Mouse (Mus musculus) heart, adult 9 months (tissue): ENCODE measurements around the gene Tnip3.
A peak's percentile ranks its signal among the peaks of the same experiment; 100 is the strongest.

Source experiments
- DNase-seq, 2 experiments: peaks; one replicate each; pipeline ENCODE4 v3.0.0; 2022; ENCODE audit warnings: low spot score in 2 of 2

The Tnip3 gene

GRCm38 (mm10) chr6:65525192-65525591, at the start of gene Tnip3:
TSS of gene Tnip3 (plus strand) at chr6:65525313.
- peak in 1 of 2 experiments; percentile 14 for DNase-seq

GRCm38 (mm10) chr6:65498786-65499185, 26.3 kb upstream of the Tnip3 start:
- DNase-seq, result no peak

GRCm38 (mm10) chr6:65510051-65510669, 15.0 kb upstream of the Tnip3 start:
- DNase-seq, result peak; percentile 33 to 65

GRCm38 (mm10) chr6:65513813-65514212, 11.3 kb upstream of the Tnip3 start:
- no peak for DNase-seq

GRCm38 (mm10) chr6:65516759-65517158, 8.4 kb upstream of the Tnip3 start:
- DNase-seq, result no peak

- DNase-seq, result peak in 1 of 2 experiments; percentile 30
These were observed 4.3 kb upstream of the Tnip3 start for GRCm38 (mm10) chr6:65520821-65521220.

GRCm38 (mm10) chr6:65527892-65528291, 2.8 kb downstream of the Tnip3 start:
- DNase-seq, result peak; percentile 27 to 50

- DNase-seq, result no peak
These were observed 6.2 kb downstream of the Tnip3 start for GRCm38 (mm10) chr6:65531232-65531848.

GRCm38 (mm10) chr6:65533687-65534086, 8.6 kb downstream of the Tnip3 start:
- no peak for DNase-seq

GRCm38 (mm10) chr6:65537327-65537884, 12.3 kb downstream of the Tnip3 start:
- DNase-seq, result peak; percentile 23 to 34

GRCm38 (mm10) chr6:65538022-65538652, 13.0 kb downstream of the Tnip3 start:
- no peak for DNase-seq

GRCm38 (mm10) chr6:65538921-65539320, 13.8 kb downstream of the Tnip3 start:
- DNase-seq, result no peak

GRCm38 (mm10) chr6:65540138-65540537, 15.0 kb downstream of the Tnip3 start:
- DNase-seq, result no peak

GRCm38 (mm10) chr6:65541094-65541493, 16.0 kb downstream of the Tnip3 start:
- peak; percentile 23 to 43 for DNase-seq

GRCm38 (mm10) chr6:65542391-65542790, 17.3 kb downstream of the Tnip3 start:
- DNase-seq, result no peak

- no peak for DNase-seq
These were observed 17.8 kb downstream of the Tnip3 start for GRCm38 (mm10) chr6:65542913-65543312.

GRCm38 (mm10) chr6:65563887-65564656, 39.0 kb downstream of the Tnip3 start:
- DNase-seq, result no peak

GRCm38 (mm10) chr6:65564657-65565039, 39.5 kb downstream of the Tnip3 start:
- DNase-seq, result no peak

GRCm38 (mm10) chr6:65569741-65570140, 44.6 kb downstream of the Tnip3 start:
- peak; percentile 17 to 50 for DNase-seq

- no peak for DNase-seq
These were observed 53.2 kb downstream of the Tnip3 start for GRCm38 (mm10) chr6:65578151-65578973.

- no peak for DNase-seq
These were observed 57.9 kb downstream of the Tnip3 start for GRCm38 (mm10) chr6:65583029-65583428.
